Mouse (Mus musculus) C2C12 (cell line): Measurements from ENCODE around the gene Neu3. TPM values are rescaled to one million over a fixed set of nuclear protein-coding genes. Genes with fewer than 3 reads are reported as not detected.

Experiments used
- H3K27me3 ChIP-seq: one replicate; pipeline ENCODE4 v1.6.1; 2011; ENCODE audit not compliant: control insufficient read depth, insufficient read depth, insufficient read length
- H3K36me3 ChIP-seq: one replicate; pipeline ENCODE4 v1.6.1; 2011; ENCODE audit not compliant: control insufficient read depth, insufficient read depth
- H3K4me3 ChIP-seq: one replicate; pipeline ENCODE4 v1.5.1; 2011; ENCODE audit warnings: mild to moderate bottlenecking, control low read depth; ENCODE audit not compliant: poor library complexity, insufficient read depth, severe bottlenecking
- H3K79me2 ChIP-seq: one replicate; pipeline ENCODE4 v1.6.1; 2011; ENCODE audit not compliant: control insufficient read depth, insufficient read depth
- H3K79me3 ChIP-seq: one replicate; pipeline ENCODE4 v1.6.1; 2011; ENCODE audit warnings: low read depth, control low read depth
- H3ac ChIP-seq: one replicate; pipeline ENCODE3; 2011; ENCODE audit warnings: low read depth; ENCODE audit not compliant: control insufficient read depth, insufficient read length
- CEBPB ChIP-seq: IDR thresholded peaks from one replicate; pipeline ENCODE4 v1.6.1; 2011; ENCODE audit warnings: low read depth, mild to moderate bottlenecking, control low read depth, moderate library complexity
- CTCF ChIP-seq: IDR thresholded peaks from one replicate; pipeline ENCODE4 v1.5.1; 2011; ENCODE audit not compliant: control insufficient read depth, insufficient read depth, insufficient read length
- FOSL1 ChIP-seq: IDR thresholded peaks from one replicate; pipeline ENCODE4 v1.8.0; 2011; ENCODE audit warnings: mild to moderate bottlenecking, low read length; ENCODE audit not compliant: poor library complexity, insufficient read depth, severe bottlenecking
- MAX ChIP-seq: IDR thresholded peaks from one replicate; pipeline ENCODE4 v1.6.1; 2011; ENCODE audit warnings: mild to moderate bottlenecking, control low read depth
- MYOD1 ChIP-seq: IDR thresholded peaks from one replicate; pipeline ENCODE4 v1.6.1; 2011; ENCODE audit warnings: low read depth; ENCODE audit not compliant: control insufficient read depth, insufficient read length
- MYOG ChIP-seq: IDR thresholded peaks from one replicate; pipeline ENCODE4 v1.6.1; 2011; ENCODE audit not compliant: control insufficient read depth, insufficient read length; ENCODE audit errors: extremely low read depth
- USF1 ChIP-seq: IDR thresholded peaks from one replicate; pipeline ENCODE4 v1.6.1; 2011; ENCODE audit warnings: low read depth, mild to moderate bottlenecking, control low read depth, moderate library complexity
- polyA plus RNA-seq: library from polyadenylated mRNA; unstranded; fragments of >200 nt; fragmentation: generic; extraction: Trizol; gene quantifications from one replicate; pipeline ENCODE4 v1.2.1, GENCODE M21; 2012; ENCODE audit warnings: missing spikeins

Neu3 gene
- polyA plus RNA-seq, 1 experiment = 0.75 TPM

GRCm38 (mm10) chr7:99795192-99795981, 32.8 kb downstream of the Neu3 start:
- H3K4me3 ChIP-seq = no peak overlapping the region
- no peaks in the 10 kb centered on the region for H3K79me2 ChIP-seq
- H3ac ChIP-seq = no peak overlapping the region
- peaks cover 11% of the 10 kb centered on the region for H3K27me3 ChIP-seq
- H3K36me3 ChIP-seq = no peaks in the 10 kb centered on the region
- no peaks in the 10 kb centered on the region for H3K79me3 ChIP-seq
- TF ChIP-seq USF1 (no peak), CEBPB (no peak), CTCF (no peak), MAX (no peak), MYOG (no peak), MYOD1 (no peak), FOSL1 (no peak)

- H3ac ChIP-seq = no peak overlapping the region
- H3K79me2 ChIP-seq = no peaks in the 10 kb centered on the region
- no peaks in the 10 kb centered on the region for H3K79me3 ChIP-seq
- peaks cover 14% of the 10 kb centered on the region for H3K27me3 ChIP-seq
- H3K4me3 ChIP-seq = no peak overlapping the region
- TF ChIP-seq USF1 = no peak
- no peak for TF ChIP-seq MAX
- TF ChIP-seq MYOD1 = no peak
- no peak for TF ChIP-seq FOSL1
- no peak for TF ChIP-seq CTCF
- no peak for TF ChIP-seq CEBPB
- TF ChIP-seq MYOG = no peak
- no peaks in the 10 kb centered on the region for H3K36me3 ChIP-seq
Observed at GRCm38 (mm10) chr7:99794096-99794495, 34.1 kb downstream of the Neu3 start.

GRCm38 (mm10) chr7:99790816-99791215, 37.4 kb downstream of the Neu3 start:
- Histone ChIP-seq H3K79me3 (no peaks in the 10 kb centered on the region), H3K36me3 (no peaks in the 10 kb centered on the region), H3K27me3 (peaks cover 14% of the 10 kb centered on the region), H3K79me2 (no peaks in the 10 kb centered on the region), H3ac (no peak overlapping the region), H3K4me3 (no peak overlapping the region)
- TF ChIP-seq USF1 (no peak), CTCF (no peak), MAX (no peak), MYOD1 (no peak), FOSL1 (no peak), MYOG (no peak), CEBPB (no peak)

- no peaks in the 10 kb centered on the region for H3K36me3 ChIP-seq
- no peaks in the 10 kb centered on the region for H3K79me3 ChIP-seq
- TF ChIP-seq CTCF (no peak), FOSL1 (no peak), USF1 (no peak), MYOG (no peak), CEBPB (no peak), MAX (no peak), MYOD1 (no peak)
- H3ac ChIP-seq = no peak overlapping the region
- H3K27me3 ChIP-seq = peaks cover 14% of the 10 kb centered on the region
- H3K4me3 ChIP-seq = no peak overlapping the region
- no peaks in the 10 kb centered on the region for H3K79me2 ChIP-seq
Observed at GRCm38 (mm10) chr7:99788563-99788962, 39.7 kb downstream of the Neu3 start.

GRCm38 (mm10) chr7:99787935-99788334, 40.3 kb downstream of the Neu3 start:
- no peaks in the 10 kb centered on the region for H3K79me3 ChIP-seq
- H3K79me2 ChIP-seq = no peaks in the 10 kb centered on the region
- TF ChIP-seq MYOD1 = no peak
- no peak overlapping the region for H3K4me3 ChIP-seq
- no peaks in the 10 kb centered on the region for H3K36me3 ChIP-seq
- peaks cover 14% of the 10 kb centered on the region for H3K27me3 ChIP-seq
- no peak overlapping the region for H3ac ChIP-seq

GRCm38 (mm10) chr7:99786774-99787173, 41.4 kb downstream of the Neu3 start:
- Histone ChIP-seq H3K36me3 (no peaks in the 10 kb centered on the region), H3K79me2 (no peaks in the 10 kb centered on the region), H3ac (no peak overlapping the region), H3K79me3 (no peaks in the 10 kb centered on the region), H3K27me3 (peaks cover 14% of the 10 kb centered on the region), H3K4me3 (no peak overlapping the region)
- TF ChIP-seq FOSL1 (no peak), MYOD1 (no peak), MAX (no peak), MYOG (no peak), CEBPB (no peak), USF1 (no peak), CTCF (no peak)
